ENCODE assay signal across 21 mouse cellular contexts in the genomic region with DNA sequence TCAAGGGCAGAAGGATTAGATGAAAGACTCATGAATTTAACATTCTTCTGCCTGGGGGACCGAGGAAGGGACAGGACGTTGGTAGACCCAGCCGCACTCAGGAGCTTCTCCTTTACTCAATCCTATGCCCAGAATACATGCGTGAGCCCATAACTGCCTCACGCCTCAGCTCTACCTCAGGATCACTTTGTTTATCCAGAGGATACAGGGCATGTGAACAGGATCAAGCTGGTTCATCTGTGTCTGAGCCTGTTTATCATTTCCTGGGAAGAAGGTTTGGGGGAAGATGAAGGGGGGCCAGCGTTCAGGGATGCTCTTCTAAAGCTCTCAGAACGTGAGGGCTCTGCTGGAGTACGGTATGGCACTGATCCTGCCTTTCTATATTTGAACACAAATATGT.
"Had no signal": no experiment of that assay in that cellular context is flagged by ENCODE, and none has a peak within 500 bp of the region (broad histone marks: within the 10 kb centered on the region; RNA-seq: fewer than 3 reads in every experiment).

No protein-coding gene starts in this region.

- H3K9ac ChIP-seq: kidney, embryonic 15.5 days; limb, embryonic 12.5 days; limb, embryonic 15.5 days; liver, embryonic 15.5 days; lung, embryonic 15.5 days; neural tube, embryonic 13.5 days; stomach, embryonic 15.5 days had no signal

- H3K9me3 ChIP-seq: kidney, embryonic 15.5 days; limb, embryonic 12.5 days; limb, embryonic 15.5 days; liver, embryonic 15.5 days; lung, embryonic 15.5 days; neural tube, embryonic 13.5 days; stomach, embryonic 15.5 days had no signal

- DNase-seq: kidney, adult 11 months; kidney, adult 8-10 months; kidney, postnatal 10 days; kidney, postnatal 36 days; left cerebral cortex, postnatal 4 days; lung, adult 18-20 months; lung, postnatal 10 days; lung, postnatal 36 days; retina, postnatal 1 day; right cerebral cortex, postnatal 25 days; spleen, adult 18-20 months; thymus, postnatal 36 days had no signal

- H3K4me3 ChIP-seq: kidney, embryonic 15.5 days; limb, embryonic 12.5 days; limb, embryonic 15.5 days; liver, embryonic 15.5 days; lung, embryonic 15.5 days; myocyte; neural tube, embryonic 13.5 days; stomach, embryonic 15.5 days had no signal

- H3K27me3 ChIP-seq: kidney, embryonic 15.5 days; limb, embryonic 12.5 days; limb, embryonic 15.5 days; liver, embryonic 15.5 days; lung, embryonic 15.5 days; neural tube, embryonic 13.5 days; stomach, embryonic 15.5 days had no signal

- H3K4me2 ChIP-seq: kidney, embryonic 15.5 days; limb, embryonic 12.5 days; limb, embryonic 15.5 days; liver, embryonic 11.5 days; liver, embryonic 15.5 days; lung, embryonic 15.5 days; neural tube, embryonic 13.5 days; stomach, embryonic 15.5 days had no signal

- H3K4me1 ChIP-seq: liver, embryonic 15.5 days had no signal

- H3K36me3 ChIP-seq: kidney, embryonic 15.5 days; limb, embryonic 12.5 days; limb, embryonic 15.5 days; liver, embryonic 15.5 days; lung, embryonic 15.5 days; neural tube, embryonic 13.5 days; stomach, embryonic 15.5 days had no signal

- H3K27ac ChIP-seq: kidney, embryonic 15.5 days; limb, embryonic 12.5 days; limb, embryonic 15.5 days; liver, embryonic 15.5 days; lung, embryonic 15.5 days; neural tube, embryonic 13.5 days; stomach, embryonic 15.5 days had no signal
